Mouse (Mus musculus): Measurements from ENCODE around the gene Evl.

DNA sequence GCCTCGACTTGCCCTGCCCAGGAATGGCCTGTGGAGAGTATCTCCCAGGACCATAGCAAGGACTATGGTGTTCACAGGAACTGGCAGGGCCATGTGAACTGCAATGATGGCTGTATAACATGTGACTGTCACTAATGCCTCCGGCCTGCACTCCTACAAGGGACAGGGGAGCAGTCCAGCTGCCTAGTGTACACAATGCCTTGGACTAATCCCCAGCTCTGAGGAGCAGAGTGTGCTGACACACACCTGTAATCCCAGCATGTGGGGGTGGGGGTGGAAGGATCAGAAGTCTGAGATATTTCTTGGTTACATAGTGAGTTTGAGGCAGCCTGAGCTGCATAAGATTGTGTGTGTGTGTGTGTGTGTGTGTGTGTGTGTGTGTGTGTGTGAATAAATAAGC is 139.1 kb downstream of the Evl start:
- TF ChIP-seq POLR2A (IDR thresholded peaks at IDR 0.05; ENCODE audit: borderline replicate concordance, extremely low read depth, insufficient read depth, insufficient read length, poor library complexity, severe bottlenecking) (no peak), CTCF (IDR thresholded peaks at IDR 0.05; ENCODE audit: borderline replicate concordance, extremely low read depth, insufficient read depth, insufficient read length) (no peak)
